Mouse (Mus musculus): ENCODE measurements around the gene Dnajc22. TPM values are rescaled to one million over a fixed set of nuclear protein-coding genes. Genes with fewer than 3 reads are reported as not detected.

Gene Dnajc22
- total and polyA plus RNA-seq, 2 experiments from 2014 or later = 0.61 TPM; not detected in 1

DNA sequence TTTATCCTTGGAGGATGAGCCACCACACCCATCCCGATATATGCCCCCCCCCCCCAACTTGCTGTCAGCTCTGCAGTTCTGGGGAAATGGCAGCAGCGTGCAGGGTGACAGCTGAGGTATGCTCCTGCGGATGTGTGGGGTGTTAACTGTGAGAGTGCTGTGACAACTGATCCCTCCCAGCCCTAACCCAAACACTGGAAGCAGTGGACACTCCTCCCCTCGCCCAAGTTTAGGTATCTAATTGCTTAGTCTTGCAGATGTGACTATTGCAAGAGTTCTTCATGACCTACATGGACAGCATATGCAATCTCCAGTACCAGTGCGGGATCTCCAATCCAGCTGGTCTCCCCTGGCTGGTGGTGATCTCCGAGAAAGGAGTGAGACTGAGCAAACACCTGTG, 2.4 kb downstream of the Dnajc22 start:
- 23% methylated on average over 6 of the region's 6 CpGs for WGBS
- DNase-seq (ENCODE audit: low spot score) (no peak), ATAC-seq (ENCODE audit: insufficient read depth, low read depth) (no peak)
- Histone ChIP-seq H3K9me3 (replicated peaks; ENCODE audit: control insufficient read depth, low read length) (no peaks in the 10 kb centered on the region), H3K4me1 (ENCODE audit: control insufficient read depth, insufficient read depth) (peaks cover 24% of the 10 kb centered on the region), H3K4me3 (ENCODE audit: low read depth, low read length) (0 out of 2 replicates have a peak overlapping the region, but pooled peaks have one; percentile 1), H3K36me3 (replicated peaks; ENCODE audit: control insufficient read depth, insufficient read depth, low read length) (no peaks in the 10 kb centered on the region), H3K4me2 (ENCODE audit: low read depth, low read length) (no peak overlapping the region), H3K9ac (replicated peaks; ENCODE audit: low read depth, low read length) (no peak overlapping the region), H3K27ac (ENCODE audit: low read depth) (no peak overlapping the region), H3K27me3 (ENCODE audit: control insufficient read depth, insufficient read depth, low read length) (peaks cover 88% of the 10 kb centered on the region)
- TF ChIP-seq CTCF (IDR thresholded peaks at IDR 0.05; ENCODE audit: low read depth) (no peak), EP300 (IDR thresholded peaks at IDR 0.05; ENCODE audit: low read depth) (no peak)

DNA sequence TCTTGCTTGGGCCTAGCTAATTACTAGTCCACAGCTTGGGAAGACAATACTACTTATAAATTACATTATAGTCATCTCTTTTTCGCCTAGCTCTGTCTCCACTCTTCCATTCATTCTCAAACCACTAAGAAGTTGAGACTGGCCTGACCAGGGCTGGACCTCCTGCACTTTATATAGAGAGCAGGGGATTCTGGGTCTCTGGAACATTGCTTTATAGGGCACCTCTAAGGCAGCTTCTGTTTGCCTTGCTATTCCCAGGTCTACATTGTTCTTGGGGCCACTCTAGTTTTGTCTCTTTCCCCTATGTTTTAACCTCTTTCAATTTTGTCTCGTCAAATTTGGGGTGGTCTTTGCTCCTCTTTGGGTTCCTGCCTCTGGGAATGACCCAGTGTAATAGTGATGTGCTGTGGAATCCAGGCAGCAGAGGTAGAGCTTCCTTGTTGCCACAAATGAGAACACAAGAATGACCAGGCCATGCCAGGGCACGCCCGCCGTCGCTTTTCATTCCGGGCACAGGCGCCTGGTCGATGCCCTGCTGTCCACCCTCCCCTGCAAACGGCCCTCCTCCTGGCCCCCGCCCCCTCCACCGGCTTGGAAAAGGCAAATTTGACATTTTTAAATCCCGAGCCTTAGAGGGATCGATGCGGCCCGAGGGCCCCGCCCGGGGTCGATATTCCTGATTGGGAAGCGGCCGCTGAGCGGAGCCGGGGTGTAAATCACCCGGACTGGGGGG, 3.3 kb downstream of the Dnajc22 start:
- DNase-seq (ENCODE audit: low spot score) (no peak), ATAC-seq (ENCODE audit: insufficient read depth, low read depth) (no peak)
- TF ChIP-seq EP300 (IDR thresholded peaks at IDR 0.05; ENCODE audit: low read depth) (no peak), CTCF (IDR thresholded peaks at IDR 0.05; ENCODE audit: low read depth) (no peak)
- Histone ChIP-seq H3K4me2 (ENCODE audit: low read depth, low read length) (peak overlapping the region; percentile 66), H3K27me3 (ENCODE audit: control insufficient read depth, insufficient read depth, low read length) (peaks cover 79% of the 10 kb centered on the region), H3K9me3 (replicated peaks; ENCODE audit: control insufficient read depth, low read length) (no peaks in the 10 kb centered on the region), H3K4me1 (ENCODE audit: control insufficient read depth, insufficient read depth) (peaks cover 24% of the 10 kb centered on the region), H3K9ac (replicated peaks; ENCODE audit: low read depth, low read length) (0 out of 2 replicates have a peak overlapping the region, but pooled peaks have one; percentile 34), H3K27ac (ENCODE audit: low read depth) (no peak overlapping the region), H3K4me3 (ENCODE audit: low read depth, low read length) (peak overlapping the region; percentile 48), H3K36me3 (replicated peaks; ENCODE audit: control insufficient read depth, insufficient read depth, low read length) (no peaks in the 10 kb centered on the region)
- 14% methylated on average over 24 of the region's 24 CpGs for WGBS

DNA sequence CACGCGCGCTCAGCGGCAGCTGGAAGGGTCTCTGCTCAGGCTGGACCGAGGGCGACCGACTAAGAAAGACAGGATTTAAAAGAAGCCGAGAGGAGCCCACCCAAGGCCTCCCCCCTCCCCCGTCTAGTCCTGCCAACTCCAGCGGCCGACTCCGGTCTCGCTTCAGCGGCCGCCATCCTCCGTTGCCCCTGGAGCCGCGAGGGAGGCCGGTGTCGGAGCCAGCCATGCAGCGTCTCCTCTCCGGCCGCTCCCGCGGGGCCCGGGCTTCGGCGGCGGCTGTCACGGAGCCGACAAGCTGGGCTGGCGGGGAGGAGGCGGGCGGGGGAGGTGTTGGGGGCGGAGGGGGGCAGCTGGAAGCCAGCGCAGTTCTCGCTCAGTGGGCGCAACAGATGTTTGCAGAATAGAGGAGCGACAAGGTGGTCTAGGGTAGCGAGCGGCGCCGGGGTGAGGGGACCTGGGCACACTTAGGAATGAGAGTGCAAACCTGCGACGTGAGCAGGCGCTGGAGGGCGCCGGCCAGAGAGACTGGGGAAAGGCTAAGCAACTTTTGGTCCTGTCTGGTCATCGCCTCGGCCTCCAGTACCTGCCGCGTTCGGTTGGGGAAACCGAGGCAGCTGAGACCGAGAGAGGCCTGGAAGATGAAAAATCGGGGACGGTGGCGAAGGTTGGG, 4.0 kb downstream of the Dnajc22 start:
- WGBS = 2% methylated on average over 45 of the region's 58 CpGs
- 0 out of 2 replicates have a peak overlapping the region, but pooled peaks have one; percentile 34 for H3K9ac ChIP-seq (replicated peaks; ENCODE audit: low read depth, low read length)
- peaks cover 74% of the 10 kb centered on the region for H3K27me3 ChIP-seq (ENCODE audit: control insufficient read depth, insufficient read depth, low read length)
- no peak for ATAC-seq (ENCODE audit: insufficient read depth, low read depth)
- peak overlapping the region; percentile 48 for H3K4me3 ChIP-seq (ENCODE audit: low read depth, low read length)
- peaks cover 24% of the 10 kb centered on the region for H3K4me1 ChIP-seq (ENCODE audit: control insufficient read depth, insufficient read depth)
- no peak for TF ChIP-seq CTCF (IDR thresholded peaks at IDR 0.05; ENCODE audit: low read depth)
- no peak for TF ChIP-seq EP300 (IDR thresholded peaks at IDR 0.05; ENCODE audit: low read depth)
- DNase-seq (ENCODE audit: low spot score) = no peak
- H3K4me2 ChIP-seq (ENCODE audit: low read depth, low read length) = peak overlapping the region; percentile 66
- H3K36me3 ChIP-seq (replicated peaks; ENCODE audit: control insufficient read depth, insufficient read depth, low read length) = no peaks in the 10 kb centered on the region
- H3K9me3 ChIP-seq (replicated peaks; ENCODE audit: control insufficient read depth, low read length) = no peaks in the 10 kb centered on the region
- no peak overlapping the region for H3K27ac ChIP-seq (ENCODE audit: low read depth)

DNA sequence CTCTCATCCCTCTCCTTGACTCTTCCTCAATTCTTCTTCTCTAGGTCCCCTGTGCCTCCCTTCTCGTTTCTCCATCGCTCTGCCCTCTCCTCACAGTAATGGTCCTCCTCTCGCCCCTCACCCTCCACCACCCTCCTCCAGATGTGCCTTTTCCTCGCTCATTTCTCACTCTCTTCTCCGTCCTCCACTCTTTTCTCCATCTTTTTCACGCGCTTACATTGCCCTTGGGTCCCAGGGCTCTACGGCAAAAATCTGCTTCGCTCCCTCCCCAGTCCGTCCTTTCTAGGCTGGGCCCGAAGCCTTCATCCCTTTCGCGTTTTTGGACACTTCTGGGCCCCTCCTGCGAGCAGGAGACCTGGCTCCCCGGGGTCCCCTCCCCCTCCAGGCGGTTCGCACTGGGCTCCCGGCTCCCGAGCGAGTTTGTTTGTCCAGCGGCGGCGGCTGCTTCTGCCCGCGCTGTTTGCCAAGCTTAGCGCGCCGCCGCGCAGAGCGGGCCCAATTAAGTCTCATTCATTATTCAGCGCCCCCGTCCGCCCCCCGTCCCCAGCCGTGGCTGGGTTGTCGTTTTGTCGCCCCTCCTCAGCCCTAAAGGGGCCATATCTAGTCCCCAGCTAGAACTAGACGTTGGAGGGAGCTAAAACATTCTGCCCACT, 5.0 kb downstream of the Dnajc22 start:
- under 1% methylated on average over 39 of the region's 39 CpGs for WGBS
- DNase-seq (ENCODE audit: low spot score) = no peak

DNA sequence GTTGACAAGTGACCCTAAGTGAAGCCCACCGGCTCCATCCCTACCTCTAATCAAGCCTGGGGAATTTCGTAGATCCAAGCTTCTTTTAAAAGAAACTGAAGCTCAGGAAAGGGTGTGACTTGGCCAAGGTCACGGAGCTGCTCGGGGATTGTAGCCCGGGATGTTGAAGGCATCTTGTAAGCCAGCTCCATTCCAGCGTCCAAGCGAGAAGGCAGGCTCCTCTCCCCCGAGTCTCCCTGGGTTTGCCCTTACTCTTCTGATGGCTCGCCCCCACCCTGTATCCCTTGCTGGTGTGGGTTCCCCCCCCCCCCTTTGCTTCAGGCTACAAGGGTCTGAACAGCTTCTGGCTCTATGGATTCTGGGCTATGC, 5.5 kb downstream of the Dnajc22 start:
- WGBS = 5% methylated on average over 9 of the region's 9 CpGs
- Histone ChIP-seq H3K27me3 (ENCODE audit: control insufficient read depth, insufficient read depth, low read length) (peaks cover 59% of the 10 kb centered on the region), H3K4me1 (ENCODE audit: control insufficient read depth, insufficient read depth) (peaks cover 22% of the 10 kb centered on the region), H3K36me3 (replicated peaks; ENCODE audit: control insufficient read depth, insufficient read depth, low read length) (no peaks in the 10 kb centered on the region), H3K27ac (ENCODE audit: low read depth) (no peak overlapping the region), H3K4me2 (ENCODE audit: low read depth, low read length) (peak overlapping the region; percentile 66), H3K4me3 (ENCODE audit: low read depth, low read length) (peak overlapping the region; percentile 48), H3K9ac (replicated peaks; ENCODE audit: low read depth, low read length) (peak overlapping the region; percentile 40; the same call in 1 of the 2 replicates), H3K9me3 (replicated peaks; ENCODE audit: control insufficient read depth, low read length) (no peaks in the 10 kb centered on the region)
- TF ChIP-seq EP300 (IDR thresholded peaks at IDR 0.05; ENCODE audit: low read depth) (no peak), CTCF (IDR thresholded peaks at IDR 0.05; ENCODE audit: low read depth) (no peak)
- ATAC-seq (ENCODE audit: insufficient read depth, low read depth) (no peak), DNase-seq (ENCODE audit: low spot score) (no peak)

More for the DNA sequence above, 5.0 kb downstream of the Dnajc22 start:
- peaks cover 24% of the 10 kb centered on the region for H3K4me1 ChIP-seq (ENCODE audit: control insufficient read depth, insufficient read depth)
- H3K36me3 ChIP-seq (replicated peaks; ENCODE audit: control insufficient read depth, insufficient read depth, low read length) = no peaks in the 10 kb centered on the region
- H3K4me3 ChIP-seq (ENCODE audit: low read depth, low read length) = peak overlapping the region; percentile 48
- peak overlapping the region; percentile 66 for H3K4me2 ChIP-seq (ENCODE audit: low read depth, low read length)
- peaks cover 64% of the 10 kb centered on the region for H3K27me3 ChIP-seq (ENCODE audit: control insufficient read depth, insufficient read depth, low read length)
- TF ChIP-seq CTCF (IDR thresholded peaks at IDR 0.05; ENCODE audit: low read depth) (no peak), EP300 (IDR thresholded peaks at IDR 0.05; ENCODE audit: low read depth) (no peak)
- peak overlapping the region; percentile 40; the same call in 1 of the 2 replicates for H3K9ac ChIP-seq (replicated peaks; ENCODE audit: low read depth, low read length)
- 0 out of 2 replicates have a peak, but pooled peaks have one; percentile 12 for ATAC-seq (ENCODE audit: insufficient read depth, low read depth)
- no peaks in the 10 kb centered on the region for H3K9me3 ChIP-seq (replicated peaks; ENCODE audit: control insufficient read depth, low read length)
- H3K27ac ChIP-seq (ENCODE audit: low read depth) = no peak overlapping the region

Data from heart, postnatal 0 days (tissue).